Mouse (Mus musculus) adrenal gland, adult (tissue): ENCODE data around the gene Fgf15.
"Not testable (repeated sequence)": the region's sequence is repeated elsewhere in the genome, so short reads cannot be mapped to it uniquely, and the experiment has no call there.

ENCODE experiments used
- DNase-seq, 2 experiments: peaks; one replicate each; pipeline ENCODE4 v3.0.0; 2022 to 2023; ENCODE audit warnings: low spot score in 1 of 2; ENCODE audit not compliant: inconsistent age in 2 of 2

Gene Fgf15

DNA sequence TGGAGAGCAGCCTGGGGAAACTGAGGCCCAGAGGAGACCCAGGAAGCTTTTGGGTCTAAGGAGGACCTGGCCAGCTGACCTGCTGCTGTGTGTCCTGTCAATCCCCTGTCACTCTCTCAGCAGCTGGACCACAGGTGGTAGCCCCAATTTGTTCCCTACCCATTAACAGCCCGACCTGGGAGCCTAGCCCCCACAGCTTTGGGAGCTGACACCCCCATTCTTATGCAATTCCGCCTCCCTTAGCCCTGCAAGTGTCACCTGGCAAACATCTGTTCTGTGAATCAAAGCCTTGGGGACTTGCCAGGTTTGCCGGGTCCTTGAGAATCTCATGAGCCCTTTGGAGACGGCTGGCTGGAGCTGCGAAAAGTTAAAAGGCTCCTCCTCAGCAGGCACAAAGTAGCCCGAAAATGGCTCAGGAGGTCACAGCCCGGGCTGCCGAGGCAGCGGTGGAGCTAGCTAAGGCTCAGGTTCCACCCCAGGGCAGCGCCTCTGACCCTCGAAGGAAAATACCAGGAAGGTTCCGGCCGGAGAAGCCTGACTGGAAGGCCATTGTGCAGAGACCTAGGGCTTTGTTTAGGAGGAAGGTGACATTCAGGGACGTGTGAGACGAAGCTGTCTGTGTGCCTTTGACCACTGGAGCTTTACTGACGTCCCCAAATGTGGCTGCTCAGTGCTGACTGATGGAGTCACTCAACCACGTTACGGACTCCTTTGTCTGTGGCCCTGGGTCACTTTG is 7.6 kb upstream of the Fgf15 start:
- peak; percentile 65 to 88 for DNase-seq

DNA sequence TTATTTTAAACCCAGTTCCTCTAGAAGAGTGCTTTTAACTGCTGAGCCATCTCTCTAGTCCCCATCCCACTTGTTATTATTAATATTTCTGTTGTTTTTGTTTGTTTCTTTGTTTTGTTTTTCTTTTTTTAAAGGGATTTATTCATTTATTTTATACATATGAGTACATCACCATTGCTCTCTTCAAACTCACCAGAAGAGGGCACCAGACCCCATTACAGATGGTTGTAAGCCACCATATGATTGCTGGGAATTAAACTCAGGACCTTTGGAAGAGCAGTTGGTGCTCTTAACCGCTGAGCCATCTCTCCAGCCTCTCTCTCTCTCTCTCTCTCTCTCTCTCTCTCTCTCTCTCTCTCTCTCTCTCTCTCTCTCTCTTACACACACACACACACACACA is 5.7 kb upstream of the Fgf15 start:
- DNase-seq, result not testable (repeated sequence)

DNA sequence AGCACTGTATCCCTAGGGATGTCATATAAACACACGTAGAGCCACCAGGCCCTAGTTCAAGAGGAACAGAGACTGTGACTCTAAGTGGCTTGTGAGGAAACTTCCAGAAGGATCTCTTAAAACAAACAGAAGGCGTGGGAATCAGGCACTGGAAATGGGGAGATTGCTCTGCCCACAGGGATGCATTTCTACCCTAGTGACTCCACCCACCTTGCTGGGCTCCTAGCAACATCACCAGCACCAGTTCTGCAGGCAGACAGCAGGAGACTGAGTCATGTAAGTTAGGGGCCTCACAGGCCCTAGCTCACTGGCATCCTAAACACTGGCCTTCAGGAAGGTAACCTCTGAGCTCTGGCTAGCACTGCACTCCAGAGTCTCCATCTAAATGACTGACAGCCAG is 4.5 kb upstream of the Fgf15 start:
- no peak for DNase-seq

DNA sequence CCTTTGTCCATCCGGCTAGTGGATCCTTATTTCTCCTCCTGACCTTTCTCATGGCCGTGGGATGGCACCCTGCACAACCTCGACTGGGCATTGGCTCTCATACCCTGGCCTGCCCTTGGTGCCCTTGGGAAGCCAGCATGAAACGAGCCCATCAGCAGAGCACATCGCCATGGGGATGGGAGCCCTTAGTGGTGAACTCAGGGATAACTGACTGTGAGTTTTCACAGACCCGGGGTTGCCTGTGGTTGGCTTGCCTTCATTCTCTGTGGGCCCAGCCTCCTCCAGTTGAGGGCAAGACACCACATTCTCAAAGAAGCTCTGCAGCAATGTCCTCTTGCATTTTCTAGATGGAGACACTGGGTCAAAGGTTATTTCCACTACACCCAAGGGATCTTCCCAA is 4.0 kb upstream of the Fgf15 start:
- DNase-seq, result no peak

DNA sequence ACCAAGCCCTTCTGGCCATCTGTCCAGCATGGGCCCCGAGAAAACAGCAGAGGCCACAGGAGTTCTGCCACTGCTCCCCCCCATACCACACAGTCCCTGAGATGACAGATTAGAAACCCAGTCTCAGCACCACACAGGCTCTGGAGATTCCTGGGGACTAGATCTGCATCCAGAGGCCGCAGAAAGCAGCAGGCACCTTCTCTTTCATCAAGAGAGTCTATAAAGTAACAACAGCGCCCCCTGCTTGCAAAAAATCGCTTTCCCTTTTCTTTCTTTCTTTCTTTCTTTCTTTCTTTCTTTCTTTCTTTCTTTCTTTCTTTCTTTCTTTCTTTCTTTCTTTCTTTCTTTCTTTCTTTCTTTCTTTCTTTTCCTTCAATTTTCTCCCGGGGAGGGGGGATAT is 2.1 kb upstream of the Fgf15 start:
- DNase-seq, result peak in 1 of 2 experiments; percentile 77

DNA sequence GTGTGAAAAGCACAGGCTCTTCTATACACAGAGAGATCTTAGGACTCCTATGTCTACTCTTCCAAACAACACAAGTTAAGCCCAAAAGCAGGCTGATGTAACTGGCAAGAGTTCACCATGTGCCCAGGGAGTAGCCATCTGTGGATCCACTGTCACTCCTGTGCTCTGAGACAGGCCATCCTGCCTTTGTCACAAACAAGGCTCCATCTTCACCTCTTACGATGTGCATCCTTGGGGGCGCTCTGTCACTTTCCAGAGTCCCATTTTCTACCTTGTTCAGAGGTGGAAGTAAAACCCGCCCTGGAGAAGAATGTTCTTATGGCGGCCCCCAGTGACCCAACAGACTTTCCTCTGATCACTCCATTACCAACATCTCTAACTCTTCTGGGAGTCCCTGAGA is 1.6 kb upstream of the Fgf15 start:
- peak in 1 of 2 experiments; percentile 41 for DNase-seq

DNA sequence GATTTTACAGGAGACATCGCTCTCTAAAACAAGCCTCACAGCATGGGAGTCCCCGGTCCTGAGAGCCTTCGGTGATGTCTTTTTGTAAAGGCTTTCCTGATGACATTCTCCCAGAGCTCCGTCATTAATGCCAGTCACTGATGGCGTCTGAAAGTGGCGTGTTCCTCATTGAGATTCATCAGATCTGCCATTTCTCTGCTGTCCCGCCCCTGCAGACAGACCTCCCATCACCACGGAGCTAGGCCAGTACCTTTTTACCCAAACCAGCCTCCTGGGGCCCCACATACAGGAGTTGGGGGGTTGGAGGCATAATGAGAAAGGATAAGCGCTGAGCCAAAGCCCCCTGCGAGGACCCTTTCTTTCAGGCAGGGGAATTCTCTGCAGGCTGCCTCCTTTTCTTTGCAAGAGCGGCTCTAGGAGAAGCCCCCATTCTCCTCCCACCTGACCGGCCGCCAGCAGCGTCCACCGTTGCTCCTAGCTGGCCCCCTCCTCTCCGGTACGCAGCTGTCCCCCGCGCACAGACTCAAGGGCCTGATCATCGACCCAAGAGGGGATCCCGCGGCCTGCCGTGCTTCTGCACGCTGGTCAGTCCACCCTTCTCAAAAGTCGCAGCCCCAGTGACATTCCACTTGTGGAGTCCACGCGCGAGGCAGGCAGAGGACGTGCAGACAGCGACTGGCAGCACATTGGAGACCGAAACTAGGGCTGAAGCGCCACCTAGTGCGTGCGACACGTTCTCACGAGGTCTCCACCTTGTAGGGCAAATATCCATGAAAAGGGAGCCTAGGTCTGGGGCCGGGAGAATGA is 823 bp upstream of the Fgf15 start:
- DNase-seq, result peak; percentile 77 to 92

DNA sequence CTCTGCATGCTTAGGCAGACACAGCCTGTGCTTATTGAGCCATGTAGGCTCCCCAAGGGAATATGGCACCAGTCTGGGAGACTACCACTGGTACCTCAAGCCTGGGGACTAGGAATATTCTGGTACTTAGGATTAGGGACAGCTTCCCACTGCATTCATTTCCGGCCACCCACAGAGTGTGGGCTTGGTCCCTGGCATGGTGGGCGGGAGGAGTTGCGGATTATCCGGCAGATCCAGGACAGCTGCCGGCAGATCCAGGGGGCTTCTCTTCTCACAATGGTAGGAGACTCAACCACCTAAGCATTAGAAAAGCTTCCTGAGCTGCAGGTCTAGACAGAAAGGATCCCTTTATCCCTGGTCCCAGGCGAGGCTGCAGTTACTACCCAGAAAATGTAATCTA is 2.2 kb downstream of the Fgf15 start:
- DNase-seq, result no peak

DNA sequence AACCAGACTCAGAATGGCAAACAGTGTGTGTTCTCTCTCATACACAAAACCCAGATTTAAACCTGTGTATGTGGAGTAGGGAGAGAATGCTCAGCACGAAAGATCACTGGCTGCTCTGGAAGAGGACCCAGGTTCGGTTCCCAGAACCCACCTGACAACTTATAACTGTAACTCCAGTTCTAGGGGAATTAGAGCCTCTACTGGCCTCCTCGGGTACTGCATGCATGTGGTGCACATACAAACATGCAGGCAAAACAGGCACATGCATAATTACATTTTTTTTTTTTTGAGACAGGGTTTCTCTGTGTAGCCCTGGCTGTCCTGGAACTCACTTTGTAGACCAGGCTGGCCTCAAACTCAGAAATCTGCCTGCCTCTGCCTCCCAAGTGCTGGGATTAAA is 9.2 kb downstream of the Fgf15 start:
- DNase-seq, result not testable (repeated sequence)

DNA sequence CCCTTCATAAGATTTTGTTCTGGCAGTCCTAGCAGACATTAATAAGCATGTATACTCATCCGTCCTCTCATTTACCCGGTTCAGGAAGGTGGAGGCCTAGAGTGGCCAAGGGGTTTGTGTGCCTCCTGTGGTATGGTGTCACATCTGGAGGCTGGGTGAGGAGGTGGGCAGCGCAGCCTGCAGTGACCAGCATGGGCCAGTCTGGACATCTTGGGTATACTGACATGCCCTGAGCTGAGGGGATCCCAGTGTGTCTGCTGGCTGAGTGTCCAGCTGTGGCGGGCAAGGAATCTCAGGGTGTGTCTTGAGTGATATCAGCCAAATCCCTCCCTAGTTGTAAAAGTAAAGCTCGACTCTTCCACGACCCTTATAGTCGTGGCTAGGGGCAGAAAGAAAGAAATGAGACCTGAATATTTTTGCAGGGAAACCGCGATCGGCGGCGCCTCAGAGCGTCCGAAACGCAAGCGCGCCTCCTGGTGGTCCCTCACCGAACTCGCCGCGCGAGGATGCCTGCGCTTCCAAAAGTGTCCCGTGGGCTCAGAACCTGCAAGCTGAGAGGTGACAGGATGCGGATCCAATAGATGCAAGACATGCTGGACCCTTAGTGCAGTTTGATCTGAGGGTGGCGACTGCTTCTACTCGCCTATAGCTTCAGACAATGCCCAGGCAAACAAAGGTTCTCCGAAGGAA is 10.5 kb downstream of the Fgf15 start:
- peak in 1 of 2 experiments; percentile 74 for DNase-seq

DNA sequence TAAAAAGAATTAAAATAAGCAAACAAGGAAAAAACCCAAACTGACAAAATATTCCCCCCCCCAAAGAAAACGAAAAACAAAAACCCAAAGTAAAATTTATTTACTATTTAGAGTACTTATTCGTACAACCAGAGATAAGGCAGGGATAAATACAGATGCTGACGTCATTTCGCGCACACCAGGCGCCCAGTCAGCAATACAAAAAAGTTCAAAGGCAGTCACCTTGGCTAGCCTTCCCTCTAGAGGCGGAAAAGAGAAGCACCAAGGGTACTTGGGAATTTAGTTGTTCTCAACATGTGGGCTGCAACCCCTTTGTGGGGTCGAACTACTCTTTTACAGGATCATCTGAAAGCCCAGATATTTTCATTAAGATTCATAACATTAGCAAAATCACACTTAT is 11.5 kb downstream of the Fgf15 start:
- DNase-seq, result peak in 1 of 2 experiments; percentile 31

DNA sequence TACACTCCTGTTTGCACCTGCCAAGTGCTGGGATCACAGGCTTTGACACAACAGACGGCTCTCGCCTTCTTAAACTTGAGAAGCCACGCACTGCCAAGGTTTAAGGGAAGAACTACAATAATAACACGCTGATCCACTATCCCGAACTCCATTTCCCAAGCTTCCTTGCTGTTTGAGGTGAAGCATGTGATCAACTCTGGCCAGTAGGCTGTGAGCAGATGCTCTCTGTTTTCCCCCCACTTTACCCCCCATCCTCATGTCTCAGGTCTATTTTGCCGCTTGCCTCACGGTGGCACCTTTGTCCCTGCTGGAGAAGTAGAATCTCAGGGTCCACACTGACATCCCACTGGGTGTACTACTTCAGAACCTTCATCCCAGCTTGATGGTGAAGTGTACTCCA is 12.4 kb downstream of the Fgf15 start:
- no peak for DNase-seq

DNA sequence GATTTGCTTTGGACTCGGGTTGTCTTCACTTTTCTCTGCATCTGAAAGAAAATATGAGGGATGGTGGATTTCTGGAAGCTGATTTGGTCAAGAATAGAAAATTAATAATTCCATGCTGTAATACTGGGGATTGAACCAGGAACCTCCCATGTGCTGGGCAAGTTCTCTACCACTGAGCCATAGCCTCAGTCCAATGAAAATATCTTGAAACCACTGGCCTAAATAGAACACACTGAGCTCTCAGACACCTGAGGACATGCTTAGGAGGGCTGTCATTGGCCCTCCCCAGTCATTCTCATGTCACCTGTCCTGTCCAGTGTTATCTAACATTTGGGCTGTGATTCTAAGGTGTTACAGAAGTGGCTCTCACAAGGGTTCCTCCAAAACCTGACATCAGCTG is 14.8 kb downstream of the Fgf15 start:
- no peak for DNase-seq

DNA sequence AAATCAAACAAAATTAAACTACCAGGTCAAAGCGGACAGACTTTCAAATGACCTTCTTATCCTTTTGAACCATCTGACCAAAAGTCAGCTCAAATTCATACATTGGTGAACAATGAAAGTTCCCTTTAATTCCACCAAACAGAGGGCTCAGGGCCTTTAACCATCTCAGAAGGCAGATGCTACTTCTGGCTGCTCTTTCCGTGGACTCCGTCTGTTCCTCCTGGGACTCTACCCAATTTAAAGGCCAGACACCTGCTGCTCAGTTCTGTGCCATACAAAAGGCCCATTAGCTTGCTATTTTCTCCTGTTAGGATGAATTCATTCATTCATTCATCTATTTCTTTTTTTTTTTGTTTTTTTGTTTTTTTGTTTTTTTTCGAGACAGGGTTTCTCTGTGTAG is 16.6 kb downstream of the Fgf15 start:
- DNase-seq, result no peak

DNA sequence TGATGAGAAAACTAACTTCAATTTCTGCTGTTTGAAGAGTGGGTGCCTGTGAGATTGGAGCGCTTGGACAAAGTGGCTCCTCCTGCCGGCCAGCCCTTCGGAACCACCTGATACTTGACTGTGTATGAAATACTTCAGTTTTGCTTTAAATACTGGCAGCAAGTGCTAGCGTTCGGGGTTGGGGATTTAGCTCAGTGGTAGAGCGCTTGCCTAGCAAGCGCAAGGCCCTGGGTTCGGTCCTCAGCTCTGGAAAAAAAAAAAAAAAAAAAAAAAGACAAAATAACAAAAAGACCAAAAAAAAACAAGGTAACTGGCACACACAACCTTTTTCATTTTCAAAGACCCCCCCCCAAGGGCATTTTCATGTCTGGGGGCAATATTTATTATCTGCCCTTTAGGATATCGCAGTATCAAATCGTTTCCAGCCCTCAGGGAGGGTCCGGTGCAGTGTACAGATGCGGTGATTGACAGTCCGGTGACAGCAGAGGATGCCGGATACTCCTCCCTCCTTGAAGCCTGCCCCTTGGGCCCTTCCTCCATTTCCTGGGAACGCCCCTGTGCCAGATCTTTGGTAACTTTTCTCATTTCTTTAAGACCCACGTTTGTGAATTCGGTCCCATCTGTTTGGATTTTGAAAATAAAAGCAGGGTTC is 18.1 kb downstream of the Fgf15 start:
- no peak for DNase-seq

DNA sequence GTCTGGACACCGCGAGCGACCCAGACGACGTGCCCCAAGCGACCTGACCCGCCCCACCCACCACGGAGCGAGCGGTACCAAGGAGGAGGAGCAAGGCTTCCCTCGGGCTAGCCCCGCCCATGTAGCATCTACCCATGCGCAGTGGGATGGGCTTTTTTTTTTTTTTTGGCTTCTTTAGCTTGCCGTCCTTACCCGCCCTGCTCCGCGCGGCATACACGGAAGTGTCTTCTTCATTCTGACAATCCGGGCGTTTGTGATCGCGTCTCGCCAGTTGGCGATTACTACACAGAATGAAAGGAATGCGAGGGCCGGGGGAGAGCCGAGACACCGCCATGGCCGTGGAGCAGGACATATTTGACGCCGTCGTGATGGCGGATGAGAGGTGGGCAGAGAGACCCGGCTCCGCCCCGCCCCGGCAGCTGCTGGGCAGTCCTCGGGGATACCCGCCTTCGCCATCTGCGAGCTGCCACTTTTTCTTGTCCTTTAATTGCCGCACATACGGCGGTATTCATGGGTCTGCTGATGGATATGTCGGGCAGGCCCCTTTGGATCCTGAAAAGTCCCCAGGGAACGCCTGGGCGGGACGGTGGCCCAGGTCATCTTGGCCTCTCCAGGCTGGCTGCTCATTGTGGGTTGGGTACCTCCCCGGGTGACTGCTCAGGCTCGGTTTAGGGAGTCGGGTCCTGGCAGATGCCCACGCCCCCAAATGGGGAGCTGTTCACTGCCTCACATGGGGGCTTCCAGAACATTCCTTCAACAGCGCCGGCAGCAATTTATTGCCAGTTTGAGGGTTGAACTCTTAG is 18.8 kb downstream of the Fgf15 start, which contains the start of gene LTO1:
Gene LTO1, plus strand, starts transcription at position 153 of the 803 bp plus-strand sequence.
- DNase-seq, result peak; percentile 93 to 98

DNA sequence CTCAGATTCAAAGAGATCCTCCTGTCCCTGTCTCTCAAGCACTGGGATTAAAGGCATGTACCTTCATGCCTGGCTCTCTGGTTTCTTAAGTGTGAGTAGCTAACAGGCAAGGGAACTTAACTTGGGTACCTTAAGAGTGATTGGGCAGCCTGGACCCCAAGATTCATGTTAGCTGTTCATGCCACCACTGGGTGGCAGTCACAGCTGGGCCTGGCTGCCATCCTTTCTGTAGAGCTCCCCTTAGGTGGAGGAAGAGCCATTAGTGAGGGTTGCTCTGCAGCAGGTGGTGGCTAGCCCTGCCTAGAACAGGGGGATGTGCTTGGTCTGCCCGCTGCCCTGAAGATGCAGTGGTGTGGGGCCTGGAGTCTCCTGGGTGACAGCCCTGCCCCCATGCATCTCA is 22.5 kb downstream of the Fgf15 start:
- DNase-seq, result no peak

DNA sequence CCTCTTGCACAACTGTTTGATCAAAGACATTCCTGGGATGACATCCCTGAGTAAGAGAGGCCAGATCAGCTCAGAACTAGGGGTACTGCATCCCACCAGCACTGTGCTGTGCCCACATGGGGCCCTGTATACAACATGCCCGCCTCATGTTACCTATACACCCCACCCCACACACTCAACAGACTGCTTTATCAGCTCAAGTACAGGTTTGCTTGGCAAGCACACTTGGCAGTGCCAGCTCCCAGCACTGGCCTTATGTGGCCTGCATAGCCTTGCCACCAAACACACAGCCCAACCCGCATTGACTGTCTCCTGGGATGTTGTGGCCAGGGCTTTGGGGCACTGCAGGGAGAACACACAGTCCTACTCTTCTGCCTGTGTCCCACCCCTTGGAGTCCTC is 31.3 kb downstream of the Fgf15 start:
- no peak for DNase-seq

DNA sequence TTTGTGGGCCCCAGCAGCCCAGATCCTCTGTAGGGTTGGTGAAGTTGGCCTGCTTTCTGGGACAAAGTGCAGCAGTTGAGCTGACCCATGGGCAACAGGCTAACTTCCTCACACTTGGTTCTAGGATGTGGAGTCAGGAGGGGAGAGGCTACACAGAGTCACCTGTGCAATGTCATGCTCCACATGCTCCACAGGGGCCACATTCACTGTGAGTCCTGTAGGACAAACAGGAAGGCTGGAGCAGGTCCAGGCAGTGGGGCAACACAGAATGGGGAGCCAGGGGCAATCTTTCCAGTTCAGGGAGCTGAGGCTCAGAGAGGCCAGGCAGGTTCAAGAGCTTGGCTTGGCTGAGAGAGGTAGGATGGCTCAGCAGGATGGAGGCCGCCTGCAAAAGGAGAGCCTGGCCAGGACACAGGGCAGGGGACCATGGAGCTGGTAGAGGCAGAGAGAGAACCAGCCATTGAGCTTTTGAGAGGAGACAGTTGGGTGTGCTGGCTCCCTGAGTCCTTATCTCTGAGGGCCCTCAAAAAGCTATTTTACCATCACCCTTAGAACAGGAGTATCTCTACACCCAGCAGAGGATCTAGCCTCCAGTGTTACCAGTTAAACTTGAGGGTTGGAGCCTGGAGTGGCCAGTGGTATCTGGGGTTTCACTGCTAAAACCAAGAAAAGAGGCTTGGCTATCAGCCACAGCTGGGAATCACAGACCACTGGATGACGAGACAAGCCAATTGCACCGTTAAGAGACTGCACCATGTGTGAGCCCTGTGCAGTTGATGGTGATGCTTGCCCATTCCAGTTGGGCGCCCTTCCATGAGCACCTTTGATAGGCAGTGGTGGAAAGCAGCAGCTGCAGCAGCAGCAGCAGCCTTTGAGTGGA is 31.9 kb downstream of the Fgf15 start:
- DNase-seq, result no peak

DNA sequence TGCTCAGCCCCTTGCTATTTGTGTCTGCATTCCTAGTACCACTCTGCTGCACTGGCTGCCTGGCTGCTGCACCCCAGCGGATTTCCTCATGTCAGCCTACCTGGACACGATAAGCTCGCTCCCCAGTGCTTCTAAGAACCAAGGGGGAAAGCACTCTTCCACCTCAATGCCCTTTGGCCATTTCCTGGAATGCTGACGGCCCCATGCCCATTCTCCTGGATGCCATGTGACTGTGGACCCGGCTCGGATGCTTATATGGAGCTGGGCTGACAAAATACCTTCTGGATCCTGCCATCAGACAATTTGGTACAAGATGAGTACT is 32.5 kb downstream of the Fgf15 start:
- DNase-seq, result no peak
